Mouse (Mus musculus) ovary, postnatal 14 days (tissue): ENCODE data around the gene Nup210.
"Not testable (repeated sequence)": the region's sequence is repeated elsewhere in the genome, so short reads cannot be mapped to it uniquely, and the experiment has no call there.

Experiments
- DNase-seq: peaks from one replicate; pipeline ENCODE4 v3.0.0; 2022; ENCODE audit warnings: low spot score

Nup210 gene

GRCm38 (mm10) chr6:91139846-91140245 is 23.2 kb upstream of the Nup210 start:
- peak; percentile 72 for DNase-seq

- DNase-seq: no peak
Observed at GRCm38 (mm10) chr6:91137343-91137956, 20.8 kb upstream of the Nup210 start.

GRCm38 (mm10) chr6:91130856-91131255 is 14.2 kb upstream of the Nup210 start:
- no peak for DNase-seq

GRCm38 (mm10) chr6:91128996-91129395 is 12.4 kb upstream of the Nup210 start:
- DNase-seq: no peak

GRCm38 (mm10) chr6:91125228-91125585 is 8.6 kb upstream of the Nup210 start:
- no peak for DNase-seq

GRCm38 (mm10) chr6:91124286-91125227 is 7.9 kb upstream of the Nup210 start:
- DNase-seq: no peak

- DNase-seq: no peak
Observed at GRCm38 (mm10) chr6:91123453-91123852, 6.8 kb upstream of the Nup210 start.

GRCm38 (mm10) chr6:91121089-91121488 is 4.5 kb upstream of the Nup210 start:
- not testable (repeated sequence) for DNase-seq

GRCm38 (mm10) chr6:91120206-91120605 is 3.6 kb upstream of the Nup210 start:
- no peak for DNase-seq

GRCm38 (mm10) chr6:91118526-91118925 is 1.9 kb upstream of the Nup210 start:
- DNase-seq: no peak

- peak; percentile 13 for DNase-seq
Observed at GRCm38 (mm10) chr6:91117149-91117548, 520 bp upstream of the Nup210 start.

GRCm38 (mm10) chr6:91115863-91116243 is 776 bp downstream of the Nup210 start:
- DNase-seq: no peak

- no peak for DNase-seq
Observed at GRCm38 (mm10) chr6:91115158-91115557, 1.5 kb downstream of the Nup210 start.

GRCm38 (mm10) chr6:91114716-91115115 is 1.9 kb downstream of the Nup210 start:
- DNase-seq: no peak

- DNase-seq: no peak
Observed at GRCm38 (mm10) chr6:91111954-91112252, 4.7 kb downstream of the Nup210 start.

- DNase-seq: no peak
Observed at GRCm38 (mm10) chr6:91111141-91111953, 5.3 kb downstream of the Nup210 start.

- DNase-seq: no peak
Observed at GRCm38 (mm10) chr6:91110323-91111020, 6.2 kb downstream of the Nup210 start.

GRCm38 (mm10) chr6:91109489-91109888 is 7.1 kb downstream of the Nup210 start:
- DNase-seq: no peak

- no peak for DNase-seq
Observed at GRCm38 (mm10) chr6:91108917-91109450, 7.6 kb downstream of the Nup210 start.

- no peak for DNase-seq
Observed at GRCm38 (mm10) chr6:91108301-91108916, 8.2 kb downstream of the Nup210 start.

GRCm38 (mm10) chr6:91105400-91106129 is 11.1 kb downstream of the Nup210 start:
- no peak for DNase-seq
